Mouse (Mus musculus) ES-E14 (cell line): ENCODE measurements around the gene Rcc2. TPM values are rescaled to one million over a fixed set of nuclear protein-coding genes. Genes with fewer than 3 reads are reported as not detected.

Experiments
- DNase-seq: peaks from one replicate; pipeline ENCODE4 v3.0.0-alpha.2; 2013; ENCODE audit warnings: low read depth, low spot score
- H3K27ac ChIP-seq: 2 replicates; pipeline ENCODE4 v1.5.1; 2012; ENCODE audit warnings: low read depth, mild to moderate bottlenecking, low read length, moderate library complexity, mixed read lengths; ENCODE audit not compliant: poor library complexity, insufficient read depth, severe bottlenecking
- H3K36me3 ChIP-seq: 2 replicates; pipeline ENCODE4 v1.6.1; 2012; ENCODE audit warnings: mild to moderate bottlenecking, low read length, moderate library complexity, mixed read lengths; ENCODE audit not compliant: control insufficient read depth, poor library complexity, insufficient read depth, severe bottlenecking
- H3K4me1 ChIP-seq, 2 experiments: fragments of 150-350 bp in 1 of 2; sonication (generic) in 1 of 2; 2 replicates each; pipeline ENCODE4 v1.6.1; 2012; ENCODE audit warnings: low read length in 2 of 2, mild to moderate bottlenecking in 1 of 2, mixed read lengths in 1 of 2; ENCODE audit not compliant: control insufficient read depth in 2 of 2, insufficient read depth in 2 of 2, poor library complexity in 1 of 2
- H3K4me3 ChIP-seq, 2 experiments: fragments of 150-350 bp in 1 of 2; sonication (generic) in 1 of 2; 2 replicates each; pipeline ENCODE4 v1.5.1; 2012; ENCODE audit warnings: low read length in 2 of 2, low read depth in 1 of 2, mild to moderate bottlenecking in 1 of 2, mixed read lengths in 1 of 2; ENCODE audit not compliant: insufficient read depth in 1 of 2, poor library complexity in 1 of 2, severe bottlenecking in 1 of 2
- H3K9ac ChIP-seq: 2 replicates; pipeline ENCODE4 v1.6.1; 2012; ENCODE audit warnings: low read depth, mild to moderate bottlenecking, low read length, mixed read lengths; ENCODE audit not compliant: poor library complexity, insufficient read depth, severe bottlenecking
- H3K9me3 ChIP-seq: fragments of 150-350 bp; sonication (generic); 2 replicates; pipeline ENCODE4 v1.6.1; 2012; ENCODE audit warnings: low read depth, mild to moderate bottlenecking, low read length; ENCODE audit not compliant: control insufficient read depth, insufficient read depth
- CHD2 ChIP-seq: IDR thresholded peaks from 2 replicates; pipeline ENCODE4 v1.6.1; 2014; ENCODE audit warnings: mild to moderate bottlenecking, low read depth, low read length, inconsistent platforms
- HCFC1 ChIP-seq: IDR thresholded peaks from 2 replicates; pipeline ENCODE4 v1.6.1; 2012; ENCODE audit warnings: low read length, inconsistent platforms, borderline replicate concordance; ENCODE audit not compliant: insufficient read depth
- MAFK ChIP-seq: IDR thresholded peaks from 2 replicates; pipeline ENCODE4 v1.6.1; 2014; ENCODE audit warnings: mild to moderate bottlenecking, low read depth, low read length, inconsistent platforms; ENCODE audit not compliant: insufficient read depth
- ZC3H11A ChIP-seq: IDR thresholded peaks from 2 replicates; pipeline ENCODE4 v1.6.1; 2012; ENCODE audit warnings: low read depth, mild to moderate bottlenecking, inconsistent platforms, low read length, borderline replicate concordance
- ZNF384 ChIP-seq: IDR thresholded peaks from 2 replicates; pipeline ENCODE4 v1.6.1; 2012; ENCODE audit warnings: low read depth, low read length, inconsistent platforms
- in situ Hi-C, 2 experiments: fragments of 600-800 bp; cut with MboI; formaldehyde crosslinking; loops; one replicate each; pipeline ENCODE4 v1.15.1; 2025; ENCODE audit warnings: low sequenced_read_pairs in 2 of 2, inconsistent platforms in 1 of 2; ENCODE audit not compliant: unreplicated experiment in 2 of 2
- total RNA-seq: library from RNA; depleted of rRNA; stranded (reverse); fragments of 300-350 nt; gene quantifications from 2 replicates; pipeline ENCODE4 v1.2.3, GENCODE M21; 2012; rRNA removed

Rcc2 gene
- 250 and 322 TPM in 2 replicates for total RNA-seq

- Histone ChIP-seq H3K9me3 (no peaks in the 10 kb centered on the region), H3K36me3 (peaks cover 24% of the 10 kb centered on the region), H3K4me3 (peak within 1 kb of the TSS; percentile 75 to 99), H3K4me1 (peaks cover 0 to 21% of the 10 kb centered on the region in 2 experiments; a peak in 2 of 4 replicates), H3K9ac (peak within 1 kb of the TSS; percentile 98), H3K27ac (peak within 1 kb of the TSS; percentile 97)
- in situ Hi-C loops = no loop called here
- TF ChIP-seq CHD2 (no peak), MAFK (no peak), ZNF384 (no peak), HCFC1 (no peak), ZC3H11A (no peak)
- no peak for DNase-seq
These were observed at the start of gene Rcc2 for GRCm38 (mm10) chr4:140700269-140701018. Rcc2 (plus strand) TSS chr4:140700541.

GRCm38 (mm10) chr4:140653835-140654583 lies 46.3 kb upstream of the Rcc2 start:
- DNase-seq = no peak
- H3K9ac ChIP-seq = no peak overlapping the region
- no peaks in the 10 kb centered on the region for H3K9me3 ChIP-seq
- no peak for TF ChIP-seq MAFK
- no peak for TF ChIP-seq CHD2
- TF ChIP-seq HCFC1 = no peak
- no peak for TF ChIP-seq ZNF384
- TF ChIP-seq ZC3H11A = no peak
- in situ Hi-C loops = no loop called here
- H3K36me3 ChIP-seq = no peaks in the 10 kb centered on the region
- H3K4me3 ChIP-seq = no peak overlapping the region
- H3K4me1 ChIP-seq = peaks cover 0 to 9% of the 10 kb centered on the region in 2 experiments; a peak in 2 of 4 replicates
- H3K27ac ChIP-seq = no peak overlapping the region

GRCm38 (mm10) chr4:140654798-140655197 lies 45.5 kb upstream of the Rcc2 start:
- Histone ChIP-seq H3K9ac (no peak overlapping the region), H3K36me3 (no peaks in the 10 kb centered on the region), H3K9me3 (no peaks in the 10 kb centered on the region), H3K4me1 (peaks cover 0 to 9% of the 10 kb centered on the region in 2 experiments; a peak in 2 of 4 replicates), H3K27ac (no peak overlapping the region), H3K4me3 (no peak overlapping the region)
- in situ Hi-C loops = no loop called here
- DNase-seq = no peak
- TF ChIP-seq HCFC1 = no peak
- TF ChIP-seq CHD2 = no peak
- TF ChIP-seq ZNF384 = no peak
- TF ChIP-seq ZC3H11A = no peak
- no peak for TF ChIP-seq MAFK

- TF ChIP-seq ZNF384 = peak; percentile 61; the same call in 1 of the 2 replicates
- TF ChIP-seq MAFK = no peak
- TF ChIP-seq CHD2 = no peak
- TF ChIP-seq HCFC1 = no peak
- TF ChIP-seq ZC3H11A = no peak
- DNase-seq = no peak
- H3K9ac ChIP-seq = no peak overlapping the region
- H3K36me3 ChIP-seq = no peaks in the 10 kb centered on the region
- H3K4me1 ChIP-seq = peaks cover 0 to 10% of the 10 kb centered on the region in 2 experiments; a peak in 2 of 4 replicates
- H3K4me3 ChIP-seq = no peak overlapping the region
- no peaks in the 10 kb centered on the region for H3K9me3 ChIP-seq
- no peak overlapping the region for H3K27ac ChIP-seq
- in situ Hi-C loops = no loop called here
These were observed 43.8 kb upstream of the Rcc2 start for GRCm38 (mm10) chr4:140656529-140656928.
